Mouse (Mus musculus) limb, embryonic 14.5 days (tissue): ENCODE data around the gene Tnfsfm13. TPM values are rescaled to one million over a fixed set of nuclear protein-coding genes. Genes with fewer than 3 reads are reported as not detected.
A peak's percentile ranks its signal among the peaks of the same experiment; 100 is the strongest.

Experiments used
- ATAC-seq: fragments of 200-750 bp; cut with Nextera tagmentation; 2 replicates; pipeline ENCODE4 v1.8.0; 2017; ENCODE audit warnings: low read depth, moderate number of reproducible peaks, moderate TSS enrichment; ENCODE audit not compliant: low FRiP score
- DNase-seq: peaks from one replicate; pipeline ENCODE4 v3.0.0-alpha.2; 2015; ENCODE audit warnings: low spot score
- H3K27ac ChIP-seq: fragments of 300-500 bp; sonication (generic); replicated peaks from 2 replicates; pipeline ENCODE4 v1.5.1; 2014; ENCODE audit warnings: low read depth, mild to moderate bottlenecking, low read length, moderate library complexity, mixed read lengths
- H3K27me3 ChIP-seq: fragments of 300-500 bp; sonication (generic); 2 replicates; pipeline ENCODE4 v1.6.1; 2014; ENCODE audit warnings: low read length, mixed read lengths; ENCODE audit not compliant: control insufficient read depth, insufficient read depth
- H3K36me3 ChIP-seq: fragments of 300-500 bp; sonication (generic); 2 replicates; pipeline ENCODE4 v1.6.1; 2014; ENCODE audit warnings: mild to moderate bottlenecking, low read length, moderate library complexity, mixed read lengths; ENCODE audit not compliant: control insufficient read depth, insufficient read depth
- H3K4me1 ChIP-seq: fragments of 300-500 bp; sonication (generic); 2 replicates; pipeline ENCODE4 v1.6.1; 2014; ENCODE audit warnings: antibody characterized with exemption, low read length, mixed read lengths; ENCODE audit not compliant: control insufficient read depth, insufficient read depth
- H3K4me2 ChIP-seq: fragments of 300-500 bp; sonication (generic); replicated peaks from 2 replicates; pipeline ENCODE4 v1.6.1; 2014; ENCODE audit warnings: low read depth, mild to moderate bottlenecking, low read length, moderate library complexity; ENCODE audit not compliant: severe bottlenecking
- H3K4me3 ChIP-seq: fragments of 300-500 bp; sonication (generic); replicated peaks from 2 replicates; pipeline ENCODE4 v1.5.1; 2014; ENCODE audit warnings: low read length
- H3K9ac ChIP-seq: fragments of 300-500 bp; sonication (generic); 2 replicates; pipeline ENCODE4 v1.6.1; 2014; ENCODE audit warnings: mild to moderate bottlenecking, low read depth, low read length, moderate library complexity; ENCODE audit not compliant: severe bottlenecking
- H3K9me3 ChIP-seq: fragments of 300-500 bp; sonication (generic); 2 replicates; pipeline ENCODE4 v1.6.1; 2016; ENCODE audit warnings: low read length; ENCODE audit not compliant: control insufficient read depth
- POLR2A ChIP-seq: fragments of 200-500 bp; IDR thresholded peaks from 2 replicates; pipeline ENCODE4 v1.8.0; 2012; ENCODE audit warnings: inconsistent platforms, mild to moderate bottlenecking, moderate library complexity, borderline replicate concordance; ENCODE audit not compliant: insufficient read depth, insufficient read length; ENCODE audit errors: extremely low read depth
- WGBS: fragments of 180-500 bp; shearing (Covaris S2); extraction: QIAGEN DNeasy Blood & Tissue Kit; methylation state at CpG from one replicate; pipeline ENCODE4 v1.1.7; 2014; 5-methylcytosine and 5-hydroxymethylcytosine counted together
- polyA plus RNA-seq, 2 experiments: library from polyadenylated mRNA; depleted of rRNA in 1 of 2; stranded (reverse) in 1 of 2; unstranded in 1 of 2; fragments of >200 nt; fragmentation: Nextera tagmentation in 1 of 2; extraction: Ambion mirVana in 1 of 2; gene quantifications; 2 replicates each; pipeline versions ENCODE4 v1.2.1 to v1.2.3; 2012 to 2014

The Tnfsfm13 gene
- polyA plus RNA-seq, 2 experiments = 6.6 to 6.9 TPM

GRCm38 (mm10) chr11:69684936-69685335, 11.0 kb downstream of the Tnfsfm13 start:
- TF ChIP-seq POLR2A = no peak
- Histone ChIP-seq H3K4me3 (no peak overlapping the region), H3K4me1 (peaks cover 38% of the 10 kb centered on the region), H3K27me3 (no peaks in the 10 kb centered on the region), H3K27ac (no peak overlapping the region), H3K36me3 (peaks cover 6% of the 10 kb centered on the region; the same call in 1 of the 2 replicates), H3K9ac (no peak overlapping the region), H3K4me2 (no peak overlapping the region), H3K9me3 (no peaks in the 10 kb centered on the region)
- 82% methylated on average over 6 of the region's 6 CpGs for WGBS
- ATAC-seq (no peak), DNase-seq (no peak)

- Histone ChIP-seq H3K4me1 (peaks cover 41% of the 10 kb centered on the region), H3K36me3 (peaks cover 13% of the 10 kb centered on the region; the same call in 1 of the 2 replicates), H3K4me3 (no peak overlapping the region), H3K9ac (no peak overlapping the region), H3K9me3 (no peaks in the 10 kb centered on the region), H3K4me2 (no peak overlapping the region), H3K27ac (no peak overlapping the region), H3K27me3 (no peaks in the 10 kb centered on the region)
- ATAC-seq = no peak
- DNase-seq = no peak
- WGBS = 79% methylated on average over 12 of the region's 12 CpGs
- TF ChIP-seq POLR2A = no peak
Measured at GRCm38 (mm10) chr11:69684128-69684745, 11.7 kb downstream of the Tnfsfm13 start.

GRCm38 (mm10) chr11:69683576-69683975, 12.3 kb downstream of the Tnfsfm13 start:
- Histone ChIP-seq H3K27ac (peak overlapping the region; percentile 87), H3K4me2 (peak overlapping the region; percentile 88), H3K36me3 (peaks cover 20% of the 10 kb centered on the region), H3K4me1 (peaks cover 41% of the 10 kb centered on the region), H3K27me3 (no peaks in the 10 kb centered on the region), H3K9me3 (no peaks in the 10 kb centered on the region), H3K4me3 (no peak overlapping the region), H3K9ac (0 out of 2 replicates have a peak overlapping the region, but pooled peaks have one; percentile 43)
- DNase-seq = no peak
- 79% methylated on average over 7 of the region's 7 CpGs for WGBS
- no peak for ATAC-seq
- TF ChIP-seq POLR2A = no peak

GRCm38 (mm10) chr11:69682840-69683533, 12.9 kb downstream of the Tnfsfm13 start:
- Histone ChIP-seq H3K27ac (peak overlapping the region; percentile 87), H3K4me3 (peak overlapping the region; percentile 87), H3K27me3 (no peaks in the 10 kb centered on the region), H3K4me1 (peaks cover 41% of the 10 kb centered on the region), H3K36me3 (peaks cover 25% of the 10 kb centered on the region), H3K9ac (peak overlapping the region; percentile 43; the same call in 1 of the 2 replicates), H3K9me3 (no peaks in the 10 kb centered on the region), H3K4me2 (peak overlapping the region; percentile 88)
- DNase-seq (peak; percentile 96), ATAC-seq (peak; percentile 45)
- WGBS = 9% methylated on average over 12 of the region's 12 CpGs
- peak; percentile 50; the same call in 1 of the 2 replicates for TF ChIP-seq POLR2A

- H3K4me3 ChIP-seq = peak overlapping the region; percentile 87
- ATAC-seq (0 out of 2 replicates have a peak, but pooled peaks have one; percentile 1), DNase-seq (no peak)
- H3K9ac ChIP-seq = peak overlapping the region; percentile 74
- H3K36me3 ChIP-seq = peaks cover 30% of the 10 kb centered on the region
- H3K4me1 ChIP-seq = peaks cover 41% of the 10 kb centered on the region
- H3K27ac ChIP-seq = peak overlapping the region; percentile 87
- no peaks in the 10 kb centered on the region for H3K9me3 ChIP-seq
- TF ChIP-seq POLR2A = no peak
- 24% methylated on average over 24 of the region's 24 CpGs for WGBS
- H3K4me2 ChIP-seq = peak overlapping the region; percentile 88
- H3K27me3 ChIP-seq = no peaks in the 10 kb centered on the region
Measured at GRCm38 (mm10) chr11:69682209-69682839, 13.6 kb downstream of the Tnfsfm13 start.
